Mouse (Mus musculus) WW6 (cell line): Measurements from ENCODE around the gene Olfr958.

Experiments
- DNase-seq: peaks from one replicate; pipeline ENCODE4 v3.0.0-alpha.2; 2013; ENCODE audit warnings: low read depth, low spot score

Olfr958 gene

GRCm38 (mm10) chr9:39553946-39554345 is at the start of gene Olfr958:
Olfr958 (minus strand) TSS chr9:39554054.
- DNase-seq, result no peak

DNA sequence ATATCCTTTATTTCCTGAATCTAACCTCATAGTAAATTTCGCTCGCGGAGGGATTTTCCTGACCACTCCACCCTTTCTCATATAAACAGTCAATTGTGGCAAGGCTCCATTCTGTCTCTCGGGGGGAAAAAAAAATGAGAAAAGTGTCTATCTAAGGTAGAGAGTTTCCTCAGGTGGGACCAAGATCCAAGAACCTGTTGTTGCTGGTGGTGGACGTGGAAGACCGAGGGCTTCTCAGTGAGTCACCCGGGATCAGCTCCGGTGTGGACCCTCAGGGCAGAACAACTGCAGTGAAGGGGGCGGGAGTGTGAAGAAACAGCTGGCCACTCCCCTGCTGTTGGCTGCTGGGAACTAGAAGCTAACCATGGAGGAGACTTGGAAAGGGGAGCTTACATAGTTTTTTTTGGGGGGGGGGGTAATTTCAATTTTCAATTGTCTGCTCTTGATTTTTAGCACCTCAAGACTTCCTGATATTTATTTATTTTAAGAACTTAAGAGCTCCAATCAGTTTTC is 49.5 kb upstream of the Olfr958 start:
- DNase-seq, result no peak

- no peak for DNase-seq
These were observed 48.9 kb upstream of the Olfr958 start for GRCm38 (mm10) chr9:39602536-39603332.

GRCm38 (mm10) chr9:39577050-39577449 is 23.2 kb upstream of the Olfr958 start:
- no peak for DNase-seq

DNA sequence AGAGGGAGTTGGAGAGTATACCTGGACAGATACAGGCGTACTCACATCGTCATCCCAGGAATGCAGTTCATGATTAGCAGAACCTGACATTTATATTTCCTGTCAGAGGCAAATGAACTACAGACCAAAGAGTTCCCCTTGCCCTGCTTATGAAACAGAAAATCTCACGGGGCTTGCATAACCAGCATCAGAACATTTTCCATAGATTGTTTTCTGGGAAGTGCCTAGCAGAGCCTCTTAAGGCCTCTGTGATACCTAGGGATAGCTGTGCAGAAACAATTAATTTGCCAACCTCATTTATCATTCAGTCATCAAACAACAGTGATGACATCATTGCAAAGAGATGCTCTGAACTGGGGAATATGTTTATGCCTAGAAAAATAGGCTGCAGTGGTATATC is 21.6 kb upstream of the Olfr958 start, which contains the start of gene Olfr959:
TSS of gene Olfr959 (minus strand) at position 101 of the 400 bp plus-strand sequence.
- no peak for DNase-seq

DNA sequence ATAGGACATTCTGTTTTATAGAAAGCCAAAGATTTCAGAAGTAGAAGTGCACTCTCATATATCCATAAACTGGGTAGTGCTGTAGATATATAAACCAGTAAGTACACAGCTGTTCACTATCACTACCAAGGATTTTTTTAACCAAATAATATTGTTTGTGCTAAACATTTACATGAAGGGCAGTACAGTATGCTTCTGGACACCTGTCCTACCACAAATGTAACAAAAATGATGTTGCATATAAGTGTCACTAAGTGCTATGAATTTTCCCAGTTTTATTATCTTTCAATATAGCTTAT is 4.4 kb upstream of the Olfr958 start:
- no peak for DNase-seq

GRCm38 (mm10) chr9:39557529-39558348 is 3.9 kb upstream of the Olfr958 start:
- DNase-seq, result no peak

DNA sequence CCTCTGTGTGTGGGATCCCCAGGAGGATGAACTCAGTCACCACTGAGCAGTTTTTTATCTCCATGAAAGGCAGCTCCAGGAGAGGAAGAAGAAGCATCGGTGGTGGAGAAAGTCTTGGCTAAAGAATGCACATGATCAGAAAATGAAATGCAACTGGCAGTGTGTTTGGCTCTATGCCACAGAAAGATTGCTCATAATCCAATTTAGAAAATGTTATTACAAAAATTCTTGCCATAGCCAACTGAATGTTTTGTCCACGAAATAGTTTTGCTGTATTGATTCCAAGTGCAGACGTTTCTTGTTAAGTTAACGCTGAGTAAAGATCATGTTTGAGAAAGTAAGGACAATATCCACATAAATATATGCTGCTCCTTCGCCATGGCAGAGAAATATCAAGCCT is 3.0 kb downstream of the Olfr958 start:
- DNase-seq, result no peak

GRCm38 (mm10) chr9:39523616-39524285 is 30.1 kb downstream of the Olfr958 start:
- no peak for DNase-seq

GRCm38 (mm10) chr9:39518595-39518994 is 35.3 kb downstream of the Olfr958 start:
- DNase-seq, result no peak

DNA sequence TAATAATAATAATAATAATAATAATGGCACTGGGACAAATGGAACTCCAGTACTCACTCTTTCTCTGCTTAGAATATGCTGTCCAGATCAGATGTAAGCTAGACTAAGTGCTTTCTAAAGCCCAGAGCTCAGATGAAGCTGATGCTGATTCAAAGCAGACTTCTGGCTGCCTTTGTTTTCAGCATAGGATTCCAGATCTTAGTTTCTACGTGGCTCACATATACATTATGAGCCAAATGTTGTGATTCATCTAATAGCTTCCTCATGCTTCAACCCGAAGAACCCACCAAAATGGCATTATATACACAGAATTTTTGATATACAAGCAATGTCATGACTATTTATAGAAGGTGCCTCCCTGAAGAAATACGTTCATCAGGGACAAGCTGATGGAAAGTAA is 38.3 kb downstream of the Olfr958 start, which contains the start of gene Olfr957:
TSS of gene Olfr957 (minus strand) at position 279 of the 400 bp plus-strand sequence.
- DNase-seq, result no peak

DNA sequence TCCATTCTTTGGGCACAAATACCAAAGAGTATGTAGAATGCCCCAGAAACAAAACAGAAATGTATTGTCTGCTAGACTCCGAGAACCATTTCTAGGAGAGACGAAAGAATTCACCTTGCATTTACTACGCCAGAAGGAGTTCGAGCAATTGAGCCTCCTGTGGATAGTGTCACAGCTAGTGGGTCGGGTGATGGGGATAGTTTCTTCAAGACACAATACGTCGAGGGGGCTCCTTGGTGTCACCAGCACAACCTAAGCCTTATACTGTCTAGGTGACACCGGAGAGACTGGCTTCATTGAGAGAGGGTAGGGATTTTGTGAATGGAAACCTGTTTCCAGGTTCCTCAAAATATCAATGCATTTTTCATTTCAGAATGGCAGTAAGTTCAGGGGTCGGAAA is 44.4 kb downstream of the Olfr958 start:
- DNase-seq, result no peak

GRCm38 (mm10) chr9:39508998-39509397 is 44.9 kb downstream of the Olfr958 start:
- DNase-seq, result no peak
